Mouse (Mus musculus): ENCODE measurements around the gene Prdm2. TPM values are rescaled to one million over a fixed set of nuclear protein-coding genes. Genes with fewer than 3 reads are reported as not detected.

The Prdm2 gene
- polyA plus RNA-seq, 1 experiment from 2014 or later: 16.9 TPM

DNA sequence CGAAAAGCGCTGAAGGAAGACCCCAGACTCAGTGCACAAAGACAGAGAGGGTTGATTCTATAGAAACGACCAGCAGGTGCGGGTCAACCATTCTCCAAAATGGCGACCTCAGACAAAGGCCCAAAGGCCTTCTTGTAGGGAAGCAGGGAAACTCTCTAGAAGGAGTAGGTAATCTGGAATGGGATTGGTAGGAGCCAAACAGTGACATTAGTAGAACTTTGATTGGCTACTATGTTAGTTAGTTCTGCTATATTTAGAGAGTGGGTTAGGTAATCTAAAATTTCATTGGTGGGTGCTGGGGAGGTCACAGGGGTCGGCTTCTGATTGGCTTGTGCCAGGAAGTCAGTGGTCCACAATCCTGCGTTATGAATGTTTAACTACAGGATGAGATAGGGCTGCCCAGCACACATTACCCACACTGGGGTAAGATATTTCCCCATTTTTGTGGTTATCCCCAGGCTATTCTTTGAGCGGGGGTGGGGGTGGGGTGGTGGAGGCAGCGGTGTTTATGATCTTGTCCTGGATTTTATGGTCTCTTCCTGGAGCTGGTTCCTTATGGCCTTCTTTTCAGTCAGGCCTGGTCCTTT, 26.9 kb upstream of the Prdm2 start:
- H3K9me3 ChIP-seq (ENCODE audit: control insufficient read depth, low read length): no peaks in the 10 kb centered on the region
- 89% methylated on average over 9 of the region's 9 CpGs for WGBS

DNA sequence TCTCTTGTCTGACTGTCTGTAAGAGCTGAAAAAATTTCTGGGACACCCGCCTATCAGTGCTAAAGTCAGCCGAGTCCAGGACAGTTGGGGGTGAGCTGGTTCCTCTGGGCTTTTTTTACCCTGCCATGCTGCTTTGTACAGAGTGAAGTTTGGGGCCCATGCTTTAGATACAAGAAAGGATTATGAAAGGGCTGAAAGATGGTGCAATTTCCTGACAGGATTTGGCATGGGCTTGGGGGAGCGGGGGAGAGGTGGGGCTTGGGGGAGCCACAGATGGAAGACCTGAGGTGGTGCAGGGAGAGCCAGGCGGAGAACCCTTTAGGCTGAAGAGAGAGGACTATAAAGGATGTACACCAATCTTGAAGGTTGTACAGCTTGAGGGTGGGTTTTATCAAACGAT, 26.3 kb upstream of the Prdm2 start:
- H3K27me3 ChIP-seq (ENCODE audit: control insufficient read depth, insufficient read depth, low read length): no peaks in the 10 kb centered on the region
- WGBS: 88% methylated on average over 5 of the region's 5 CpGs
- ATAC-seq (ENCODE audit: insufficient read depth, low FRiP score, low TSS enrichment): no peak
- no peaks in the 10 kb centered on the region for H3K36me3 ChIP-seq (ENCODE audit: control insufficient read depth, insufficient read depth, low read length)
- 0 out of 2 replicates have a peak, but pooled peaks cover 4% of the 10 kb centered on the region for H3K4me1 ChIP-seq (ENCODE audit: control insufficient read depth, insufficient read depth, low read length)
- DNase-seq (ENCODE audit: low spot score): no peak
- no peak overlapping the region for H3K9ac ChIP-seq (ENCODE audit: low read length)
- no peak overlapping the region for H3K4me3 ChIP-seq (ENCODE audit: low read depth, low read length)
- H3K27ac ChIP-seq (ENCODE audit: low read depth, low read length): no peak overlapping the region
- no peaks in the 10 kb centered on the region; the same call in 1 of the 2 replicates for H3K9me3 ChIP-seq (ENCODE audit: control insufficient read depth, low read length)
- no peak overlapping the region for H3K4me2 ChIP-seq (ENCODE audit: low read depth)

More for the DNA sequence above, 26.9 kb upstream of the Prdm2 start:
- no peak overlapping the region for H3K27ac ChIP-seq (ENCODE audit: low read depth, low read length)
- H3K9ac ChIP-seq (ENCODE audit: low read length): no peak overlapping the region
- no peaks in the 10 kb centered on the region for H3K36me3 ChIP-seq (ENCODE audit: control insufficient read depth, insufficient read depth, low read length)
- no peak for ATAC-seq (ENCODE audit: insufficient read depth, low FRiP score, low TSS enrichment)
- DNase-seq (ENCODE audit: low spot score): no peak
- no peak overlapping the region for H3K4me3 ChIP-seq (ENCODE audit: low read depth, low read length)
- 0 out of 2 replicates have a peak, but pooled peaks cover 4% of the 10 kb centered on the region for H3K4me1 ChIP-seq (ENCODE audit: control insufficient read depth, insufficient read depth, low read length)
- no peaks in the 10 kb centered on the region for H3K27me3 ChIP-seq (ENCODE audit: control insufficient read depth, insufficient read depth, low read length)
- no peak overlapping the region for H3K4me2 ChIP-seq (ENCODE audit: low read depth)

DNA sequence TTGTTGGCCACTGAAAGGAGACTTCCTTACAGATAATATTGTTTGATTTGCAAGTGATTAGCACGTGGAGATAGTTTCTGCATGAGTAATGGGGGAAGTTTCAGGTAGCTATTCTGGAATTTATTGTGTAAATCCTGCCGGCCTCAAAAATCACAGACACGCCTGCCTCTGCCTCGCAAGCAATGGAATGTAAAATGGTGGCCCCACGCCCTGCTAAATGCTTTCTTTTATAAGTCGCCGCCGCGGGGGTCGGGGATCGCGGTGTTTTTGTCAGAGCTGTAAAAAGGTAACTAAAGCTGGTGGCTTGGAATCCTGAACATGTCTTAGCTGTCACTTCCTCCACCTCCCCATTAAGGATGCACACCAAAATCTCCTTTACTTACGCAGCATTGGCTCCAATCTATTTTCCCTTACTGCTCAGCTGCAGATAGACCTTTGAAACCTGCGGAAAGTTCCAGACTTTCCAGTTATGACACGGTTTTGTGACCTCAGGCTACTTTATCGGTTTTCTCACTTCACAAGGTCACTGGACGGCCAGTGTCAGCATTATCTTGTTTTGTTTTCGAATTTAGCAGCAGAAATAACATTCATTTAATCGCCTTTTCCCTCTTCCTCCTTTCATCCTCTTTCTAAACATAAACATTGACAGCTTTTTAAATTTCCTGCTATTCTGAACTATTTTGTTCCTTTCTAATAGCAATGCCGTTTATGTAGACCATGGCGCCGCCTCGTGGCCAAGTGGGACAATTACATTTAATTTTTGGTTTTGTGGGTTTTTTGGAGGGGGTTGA, 25.6 kb upstream of the Prdm2 start:
- Histone ChIP-seq H3K36me3 (ENCODE audit: control insufficient read depth, insufficient read depth, low read length) (no peaks in the 10 kb centered on the region), H3K4me1 (ENCODE audit: control insufficient read depth, insufficient read depth, low read length) (0 out of 2 replicates have a peak, but pooled peaks cover 4% of the 10 kb centered on the region), H3K27me3 (ENCODE audit: control insufficient read depth, insufficient read depth, low read length) (no peaks in the 10 kb centered on the region), H3K4me2 (ENCODE audit: low read depth) (no peak overlapping the region), H3K9ac (ENCODE audit: low read length) (no peak overlapping the region), H3K4me3 (ENCODE audit: low read depth, low read length) (no peak overlapping the region), H3K9me3 (ENCODE audit: control insufficient read depth, low read length) (no peaks in the 10 kb centered on the region; the same call in 1 of the 2 replicates), H3K27ac (ENCODE audit: low read depth, low read length) (no peak overlapping the region)
- ATAC-seq (ENCODE audit: insufficient read depth, low FRiP score, low TSS enrichment) (no peak), DNase-seq (ENCODE audit: low spot score) (peak; percentile 59)
- WGBS: 32% methylated on average over 23 of the region's 23 CpGs

DNA sequence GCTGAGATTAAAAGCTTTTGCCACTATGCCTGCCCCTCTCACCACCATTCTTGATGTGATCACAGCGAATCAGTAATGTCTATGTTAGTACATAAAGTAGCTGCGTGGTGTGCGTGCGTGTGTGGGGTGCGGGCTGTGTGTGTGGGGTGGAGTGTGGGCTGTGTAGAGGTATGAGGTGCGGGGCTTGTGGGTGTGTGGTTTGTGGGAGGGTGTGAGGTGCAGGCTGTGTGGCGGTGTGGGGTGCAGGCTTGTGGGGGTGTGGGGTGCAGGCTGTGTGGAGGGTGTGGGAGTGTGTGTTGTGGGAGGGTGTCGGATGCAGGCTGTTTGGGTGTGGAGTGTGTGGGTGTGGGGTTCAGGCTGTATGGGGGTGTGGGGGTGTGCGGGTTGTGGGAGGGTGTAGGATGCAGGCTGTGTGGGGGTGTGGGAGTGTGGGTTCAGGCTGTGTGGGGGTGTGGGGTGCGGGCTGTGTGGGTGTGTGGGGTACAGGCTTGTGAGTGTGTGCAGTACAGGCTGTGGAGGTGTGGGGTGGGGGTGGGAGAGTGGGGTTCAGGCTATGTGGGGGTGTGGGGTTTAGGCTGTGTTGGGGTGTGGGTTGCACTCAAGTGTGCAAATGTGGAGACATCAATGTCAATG, 19.1 kb upstream of the Prdm2 start:
- ATAC-seq (ENCODE audit: insufficient read depth, low FRiP score, low TSS enrichment) (0 out of 2 replicates have a peak, but pooled peaks have one; percentile 27), DNase-seq (ENCODE audit: low spot score) (no peak)
- H3K27ac ChIP-seq (ENCODE audit: low read depth, low read length): no peak overlapping the region
- H3K4me1 ChIP-seq (ENCODE audit: control insufficient read depth, insufficient read depth, low read length): no peaks in the 10 kb centered on the region
- H3K4me3 ChIP-seq (ENCODE audit: low read depth, low read length): no peak overlapping the region
- no peaks in the 10 kb centered on the region; the same call in 1 of the 2 replicates for H3K9me3 ChIP-seq (ENCODE audit: control insufficient read depth, low read length)
- no peaks in the 10 kb centered on the region for H3K27me3 ChIP-seq (ENCODE audit: control insufficient read depth, insufficient read depth, low read length)
- H3K36me3 ChIP-seq (ENCODE audit: control insufficient read depth, insufficient read depth, low read length): no peaks in the 10 kb centered on the region
- 94% methylated on average over 10 of the region's 10 CpGs for WGBS
- no peak overlapping the region for H3K9ac ChIP-seq (ENCODE audit: low read length)
- H3K4me2 ChIP-seq (ENCODE audit: low read depth): no peak overlapping the region

DNA sequence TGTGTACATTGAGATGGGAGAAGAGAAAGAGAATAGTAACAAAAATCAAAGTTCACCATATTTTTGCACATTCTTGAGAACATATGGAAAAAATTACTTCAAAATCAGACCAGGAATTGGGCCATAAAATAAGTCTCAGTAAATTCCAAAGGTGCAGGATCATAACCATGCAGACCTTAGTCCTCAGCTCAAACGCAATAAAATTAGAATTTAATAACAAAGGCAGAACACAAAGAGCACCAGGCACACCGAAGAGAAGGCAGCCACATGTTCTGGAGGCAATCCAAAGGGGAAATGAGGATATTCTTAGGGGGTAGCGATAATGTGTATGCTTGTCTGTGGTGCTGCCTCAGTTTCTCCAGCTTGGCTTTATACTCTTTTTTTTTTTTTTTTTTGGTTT, 18.3 kb upstream of the Prdm2 start:
- no peaks in the 10 kb centered on the region; the same call in 1 of the 2 replicates for H3K9me3 ChIP-seq (ENCODE audit: control insufficient read depth, low read length)
- no peaks in the 10 kb centered on the region for H3K4me1 ChIP-seq (ENCODE audit: control insufficient read depth, insufficient read depth, low read length)
- DNase-seq (ENCODE audit: low spot score) (no peak), ATAC-seq (ENCODE audit: insufficient read depth, low FRiP score, low TSS enrichment) (no peak)
- H3K9ac ChIP-seq (ENCODE audit: low read length): no peak overlapping the region
- no peaks in the 10 kb centered on the region for H3K36me3 ChIP-seq (ENCODE audit: control insufficient read depth, insufficient read depth, low read length)
- no peak overlapping the region for H3K27ac ChIP-seq (ENCODE audit: low read depth, low read length)
- H3K4me3 ChIP-seq (ENCODE audit: low read depth, low read length): no peak overlapping the region
- no peaks in the 10 kb centered on the region for H3K27me3 ChIP-seq (ENCODE audit: control insufficient read depth, insufficient read depth, low read length)
- WGBS: 72% methylated on average over 3 of the region's 3 CpGs
- no peak overlapping the region for H3K4me2 ChIP-seq (ENCODE audit: low read depth)

DNA sequence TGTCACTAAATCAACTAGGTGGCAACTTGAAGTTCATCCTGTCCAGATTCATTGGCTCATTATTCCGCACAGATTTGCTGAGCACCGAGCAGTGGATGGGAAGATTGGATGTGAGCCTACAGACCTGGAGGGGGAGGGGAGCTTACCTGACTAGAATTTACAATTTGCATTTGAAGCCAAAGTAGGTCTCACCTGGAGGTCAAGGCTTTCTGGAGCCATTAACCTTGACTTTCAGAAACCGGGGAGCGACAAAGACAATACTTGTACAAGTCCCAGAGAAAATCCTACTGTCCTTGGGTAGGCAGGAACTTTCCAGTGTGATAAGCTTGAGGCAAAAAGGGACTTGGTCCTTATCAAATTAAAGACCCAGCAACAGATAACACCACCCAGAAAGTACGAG, 15.2 kb upstream of the Prdm2 start:
- no peaks in the 10 kb centered on the region for H3K27me3 ChIP-seq (ENCODE audit: control insufficient read depth, insufficient read depth, low read length)
- no peak overlapping the region for H3K4me3 ChIP-seq (ENCODE audit: low read depth, low read length)
- ATAC-seq (ENCODE audit: insufficient read depth, low FRiP score, low TSS enrichment) (no peak), DNase-seq (ENCODE audit: low spot score) (no peak)
- H3K27ac ChIP-seq (ENCODE audit: low read depth, low read length): no peak overlapping the region
- no peak overlapping the region for H3K4me2 ChIP-seq (ENCODE audit: low read depth)
- no peaks in the 10 kb centered on the region for H3K4me1 ChIP-seq (ENCODE audit: control insufficient read depth, insufficient read depth, low read length)
- H3K9me3 ChIP-seq (ENCODE audit: control insufficient read depth, low read length): no peaks in the 10 kb centered on the region
- no peaks in the 10 kb centered on the region for H3K36me3 ChIP-seq (ENCODE audit: control insufficient read depth, insufficient read depth, low read length)
- 76% methylated on average over 5 of the region's 5 CpGs for WGBS
- H3K9ac ChIP-seq (ENCODE audit: low read length): no peak overlapping the region

DNA sequence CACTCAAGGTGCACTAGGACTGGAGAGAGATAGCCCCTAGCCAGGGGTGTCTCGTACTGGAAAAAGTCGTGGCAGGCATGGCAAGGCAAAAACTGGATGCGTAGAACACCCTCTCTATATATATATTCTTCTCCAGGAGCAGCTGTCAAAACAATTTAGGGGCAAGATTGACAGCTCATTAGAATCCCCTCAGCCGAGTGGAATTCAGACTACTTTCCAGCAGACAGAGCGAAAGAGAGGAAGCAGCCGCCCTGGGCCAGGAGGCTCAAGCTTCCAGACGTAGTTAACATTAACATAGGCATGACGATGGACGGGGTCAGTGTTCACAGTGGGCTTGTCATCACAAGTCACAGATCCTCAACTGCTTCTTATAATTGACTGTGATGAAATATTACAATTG, 13.1 kb upstream of the Prdm2 start:
- peak; percentile 19 for DNase-seq (ENCODE audit: low spot score)
- no peaks in the 10 kb centered on the region for H3K4me1 ChIP-seq (ENCODE audit: control insufficient read depth, insufficient read depth, low read length)

DNA sequence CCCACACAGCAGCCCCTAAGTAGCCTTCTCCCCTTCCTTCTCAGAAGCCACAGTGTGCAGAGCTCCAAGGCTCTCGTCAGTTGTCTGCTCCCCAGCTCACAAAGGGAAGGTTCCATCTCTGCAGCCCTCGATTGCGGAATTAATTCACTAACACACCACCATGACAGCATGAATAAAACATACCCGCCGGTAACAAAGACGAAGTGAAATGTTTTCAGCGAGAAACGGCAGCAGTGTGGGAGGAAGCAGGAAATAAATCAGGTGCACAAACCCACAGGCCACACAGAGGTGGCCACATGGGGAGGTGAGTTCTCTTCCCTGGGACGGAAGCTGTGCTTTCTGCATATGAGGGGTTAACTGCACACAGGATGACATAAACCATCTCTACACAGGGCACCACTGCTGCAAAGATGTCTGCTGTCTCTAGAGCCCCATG, 6.5 kb upstream of the Prdm2 start:
- no peak overlapping the region for H3K4me3 ChIP-seq (ENCODE audit: low read depth, low read length)
- H3K4me1 ChIP-seq (ENCODE audit: control insufficient read depth, insufficient read depth, low read length): no peaks in the 10 kb centered on the region
- no peaks in the 10 kb centered on the region for H3K9me3 ChIP-seq (ENCODE audit: control insufficient read depth, low read length)
- 22% methylated on average over 9 of the region's 9 CpGs for WGBS
- H3K4me2 ChIP-seq (ENCODE audit: low read depth): 0 out of 2 replicates have a peak overlapping the region, but pooled peaks have one; percentile 3
- no peaks in the 10 kb centered on the region for H3K36me3 ChIP-seq (ENCODE audit: control insufficient read depth, insufficient read depth, low read length)
- no peaks in the 10 kb centered on the region for H3K27me3 ChIP-seq (ENCODE audit: control insufficient read depth, insufficient read depth, low read length)
- ATAC-seq (ENCODE audit: insufficient read depth, low FRiP score, low TSS enrichment): peak; percentile 96
- H3K9ac ChIP-seq (ENCODE audit: low read length): peak overlapping the region; percentile 9; the same call in 1 of the 2 replicates
- peak overlapping the region; percentile 76 for H3K27ac ChIP-seq (ENCODE audit: low read depth, low read length)
- DNase-seq (ENCODE audit: low spot score): peak; percentile 64

More for the DNA sequence above, 13.1 kb upstream of the Prdm2 start:
- ATAC-seq (ENCODE audit: insufficient read depth, low FRiP score, low TSS enrichment): no peak
- Histone ChIP-seq H3K27me3 (ENCODE audit: control insufficient read depth, insufficient read depth, low read length) (no peaks in the 10 kb centered on the region), H3K9me3 (ENCODE audit: control insufficient read depth, low read length) (no peaks in the 10 kb centered on the region), H3K36me3 (ENCODE audit: control insufficient read depth, insufficient read depth, low read length) (no peaks in the 10 kb centered on the region), H3K27ac (ENCODE audit: low read depth, low read length) (no peak overlapping the region), H3K9ac (ENCODE audit: low read length) (no peak overlapping the region), H3K4me2 (ENCODE audit: low read depth) (no peak overlapping the region), H3K4me3 (ENCODE audit: low read depth, low read length) (no peak overlapping the region)
- WGBS: 54% methylated on average over 9 of the region's 9 CpGs
